Mouse (Mus musculus): Measurements from ENCODE around the gene Cyp4b1.

DNA sequence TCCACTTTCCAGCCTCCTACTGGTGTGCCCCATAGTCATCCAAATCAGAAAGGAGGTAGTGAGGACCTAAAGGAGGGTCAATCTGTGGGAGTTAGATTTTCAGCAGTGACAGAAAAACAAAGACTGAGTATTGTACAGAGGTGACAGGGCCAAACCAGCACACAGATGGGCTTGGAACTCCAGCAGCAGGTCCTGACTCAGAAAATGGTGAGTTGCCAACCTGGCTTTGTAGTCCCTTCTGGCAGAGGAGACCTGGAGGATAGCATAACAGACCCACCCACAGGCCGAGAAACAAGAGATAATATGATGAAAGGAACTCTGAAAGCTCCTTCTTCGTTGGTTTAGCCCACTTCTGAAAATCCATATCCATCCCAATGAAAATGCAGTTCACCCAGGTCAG is 1.2 kb upstream of the Cyp4b1 start:
- TF ChIP-seq CTCF (IDR thresholded peaks at IDR 0.05; ENCODE audit: low read depth) (no peak), EP300 (IDR thresholded peaks at IDR 0.05; ENCODE audit: low read depth) (no peak)

All from heart, postnatal 0 days (tissue).